Mouse (Mus musculus) frontal cortex, postnatal 36 days (tissue): ENCODE data around the gene Gmppa.
A peak's percentile ranks its signal among the peaks of the same experiment; 100 is the strongest.

Experiments used
- DNase-seq, 2 experiments: peaks; one replicate each; pipeline ENCODE4 v3.0.0; 2022; ENCODE audit warnings: low spot score in 2 of 2

Gmppa gene

DNA sequence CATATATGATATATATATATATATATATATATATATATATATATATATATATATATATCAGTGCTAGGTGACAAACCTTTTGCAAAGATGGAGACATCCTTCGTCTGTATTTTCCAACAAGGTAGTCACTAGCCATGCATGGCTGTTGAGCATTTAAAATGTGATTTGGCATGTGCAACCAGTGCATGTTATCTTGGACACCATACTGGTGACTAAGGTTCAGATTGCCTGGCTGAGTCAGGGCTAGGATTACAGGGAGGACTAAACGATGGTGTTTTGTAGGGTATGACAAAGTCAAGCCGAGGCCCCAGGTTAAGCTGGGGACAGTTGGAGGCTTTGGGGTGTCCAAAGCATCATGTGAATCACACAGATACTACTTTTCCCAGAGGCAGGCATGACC lies 19.7 kb downstream of the Gmppa start:
- DNase-seq, result no peak

DNA sequence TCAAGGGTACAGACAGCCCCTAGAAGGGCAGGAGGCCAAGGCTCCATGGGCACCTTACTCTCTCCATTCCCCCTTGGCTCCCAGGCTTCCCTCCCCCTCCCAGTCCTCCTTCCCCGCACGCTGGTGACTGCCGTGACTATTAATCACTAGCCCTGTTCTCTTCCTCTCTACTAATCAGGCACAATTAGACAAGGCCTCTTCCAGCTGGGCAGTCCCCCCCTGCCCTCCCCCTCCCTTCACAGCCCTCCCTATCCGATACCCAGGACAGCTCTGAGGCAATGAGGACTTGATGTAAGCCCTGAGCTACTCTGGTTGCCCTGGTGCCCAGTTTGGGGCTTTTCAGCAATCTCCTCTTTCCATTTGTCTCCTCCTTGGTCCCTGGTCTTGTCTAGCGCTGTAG lies 20.2 kb downstream of the Gmppa start:
- no peak for DNase-seq

DNA sequence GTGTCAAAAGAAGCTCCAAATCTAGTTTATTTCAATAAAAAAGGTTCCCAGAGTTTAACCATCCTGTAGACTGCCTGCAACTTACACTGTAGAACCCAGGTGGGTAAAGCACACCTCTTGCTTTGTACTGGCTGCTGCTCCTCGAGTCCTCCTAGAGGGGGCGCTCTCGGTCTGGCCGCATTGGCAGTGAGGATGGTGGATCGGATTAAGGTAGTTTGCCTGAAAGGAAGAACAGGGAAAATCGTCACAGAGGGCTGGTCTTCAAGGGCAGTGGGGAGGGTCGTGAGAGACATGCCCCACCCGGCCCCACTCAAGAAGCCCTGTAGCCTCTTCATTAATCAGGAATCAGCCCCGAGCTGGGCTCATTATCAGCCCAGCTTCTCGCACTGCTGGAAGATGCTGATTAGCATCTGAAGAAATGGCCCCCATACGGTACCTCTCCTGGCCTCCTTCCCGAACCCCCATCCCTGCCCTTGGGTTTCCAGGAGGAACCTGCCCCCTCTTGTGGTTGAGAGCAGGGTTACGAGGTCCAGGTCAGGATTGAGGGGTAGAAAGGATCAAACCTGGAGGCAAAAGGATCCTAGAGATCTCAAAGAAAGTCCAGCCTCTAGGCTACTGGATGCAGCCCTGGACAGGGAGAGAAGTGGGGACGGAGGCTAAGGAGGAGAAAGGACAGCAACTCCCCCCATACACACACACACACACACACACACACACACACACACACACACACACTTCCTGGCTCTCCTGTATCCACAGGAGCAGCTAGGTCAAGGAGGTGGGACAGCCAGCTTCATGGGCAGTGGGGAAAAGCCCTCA lies 21.2 kb downstream of the Gmppa start:
- no peak for DNase-seq

DNA sequence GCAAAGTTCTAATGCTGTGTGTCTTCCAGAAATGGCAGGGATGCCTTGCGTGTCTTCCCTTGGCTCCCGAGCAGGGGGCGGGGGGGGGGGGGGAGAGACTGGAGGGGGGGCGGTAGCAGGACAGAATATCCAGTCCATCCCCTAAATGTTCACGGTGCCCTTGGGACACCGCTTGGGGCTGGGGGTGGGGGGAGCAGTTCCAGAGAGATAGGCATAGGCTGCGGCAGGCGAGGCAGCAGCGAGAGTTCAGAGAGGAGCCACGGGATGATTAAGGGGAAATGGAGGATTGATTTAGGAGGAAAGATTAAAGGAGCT lies 21.9 kb downstream of the Gmppa start:
- DNase-seq, result no peak

- peak in 1 of 2 experiments; percentile 65 for DNase-seq
Measured at GRCm38 (mm10) chr1:75458025-75458788, 22.5 kb downstream of the Gmppa start.

DNA sequence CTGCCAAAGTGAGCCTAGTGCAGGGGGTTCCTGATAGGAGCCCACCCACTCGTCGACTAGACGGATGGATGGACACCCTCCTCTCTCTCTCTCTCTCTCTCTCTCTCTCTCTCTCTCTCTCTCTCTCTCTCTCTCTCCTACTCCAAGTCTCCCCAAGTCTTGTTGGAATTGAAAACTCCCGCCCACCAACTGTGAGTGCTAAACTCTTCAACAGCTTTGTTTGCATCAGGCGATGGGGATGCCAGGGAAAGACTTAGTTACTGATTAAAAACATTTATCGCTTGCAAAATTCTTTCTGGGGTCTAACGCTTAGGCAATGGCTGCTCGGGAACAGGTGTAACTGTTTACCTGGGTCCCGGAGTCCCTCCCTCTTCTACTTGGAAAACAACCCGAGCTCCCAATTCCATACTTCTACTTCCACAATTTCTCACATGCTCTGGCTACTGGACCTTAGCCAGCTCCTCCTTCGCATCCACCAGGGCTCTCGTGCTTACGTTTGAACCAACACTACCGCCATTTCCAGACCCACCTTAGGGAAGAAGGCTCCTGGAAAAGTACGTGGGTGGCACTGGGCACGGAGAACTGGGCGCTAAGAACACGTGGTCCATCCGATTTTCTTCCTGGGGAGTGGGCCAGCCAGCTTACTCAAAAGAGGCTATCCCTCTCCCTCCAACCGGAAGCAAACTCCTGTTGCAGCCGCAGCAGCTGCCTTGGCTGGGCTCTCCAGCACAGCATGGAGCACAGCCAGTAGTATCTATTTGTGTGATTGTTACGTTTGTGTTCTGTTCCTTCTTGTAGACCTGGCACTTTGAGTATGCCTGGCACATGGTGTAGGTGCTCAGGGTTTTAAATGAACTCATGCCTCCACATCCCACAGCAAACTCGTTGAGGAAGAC lies 23.3 kb downstream of the Gmppa start:
- DNase-seq, result peak; percentile 74 to 81

GRCm38 (mm10) chr1:75460297-75460696 lies 24.6 kb downstream of the Gmppa start:
- DNase-seq, result no peak

- no peak for DNase-seq
Measured at GRCm38 (mm10) chr1:75462636-75463035, 26.9 kb downstream of the Gmppa start.

GRCm38 (mm10) chr1:75463652-75464204 lies 28.0 kb downstream of the Gmppa start:
- no peak for DNase-seq

DNA sequence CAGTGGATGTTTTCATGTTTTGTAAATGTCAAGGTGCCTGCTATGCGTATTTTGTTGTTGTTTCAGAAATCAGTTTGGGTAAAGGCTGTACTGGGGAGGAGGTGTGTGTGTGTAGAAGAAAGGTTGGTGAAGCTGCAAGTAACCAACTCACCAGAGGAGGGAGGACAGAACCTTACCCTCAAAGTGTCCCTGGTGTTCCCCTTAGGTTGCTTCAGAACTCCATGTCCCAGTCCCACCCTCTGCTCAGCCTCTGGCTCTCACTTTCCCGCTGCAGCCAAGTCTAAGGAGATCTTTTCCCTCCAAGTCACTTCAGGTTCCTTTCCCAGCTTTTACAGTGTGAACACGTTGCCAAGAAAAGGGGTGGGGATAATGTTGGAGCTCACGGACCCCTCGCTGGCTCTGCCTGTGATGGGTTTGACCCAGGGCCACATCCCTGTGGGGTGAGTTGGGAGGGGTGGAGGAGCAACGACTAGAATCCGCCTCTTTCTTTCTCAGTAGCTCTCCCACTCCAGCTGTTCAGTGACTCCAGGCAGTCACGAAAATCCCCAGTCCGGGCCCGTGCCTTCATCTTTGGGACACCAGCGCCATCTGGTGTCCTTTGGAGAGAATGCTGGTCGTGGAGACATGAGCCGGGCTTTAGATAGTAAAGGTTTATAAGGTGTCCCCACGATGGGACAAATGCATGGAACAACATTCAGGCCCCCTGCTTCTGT lies 31.6 kb downstream of the Gmppa start:
- peak; percentile 79 to 88 for DNase-seq

GRCm38 (mm10) chr1:75469287-75469825 lies 33.6 kb downstream of the Gmppa start:
- DNase-seq, result no peak

DNA sequence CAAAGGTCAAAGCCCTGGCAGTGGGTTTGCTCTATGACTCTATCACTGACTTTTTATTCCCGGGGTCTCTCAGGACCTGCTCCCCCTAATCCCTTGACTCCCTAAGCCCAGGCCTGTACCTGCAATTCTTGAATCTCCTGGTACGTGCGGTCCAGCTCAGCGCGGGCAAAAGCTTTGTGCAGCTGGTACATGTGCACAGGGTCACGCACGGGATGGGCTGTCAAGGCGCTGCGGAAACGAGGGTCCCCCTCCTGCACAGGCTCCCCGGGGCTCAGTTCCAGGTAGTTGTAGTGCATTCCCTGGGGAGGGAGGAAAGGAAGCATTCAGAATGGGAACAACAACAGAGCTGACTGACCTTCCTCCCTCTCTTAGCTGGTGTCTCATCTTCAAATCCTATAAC lies 40.7 kb downstream of the Gmppa start:
- no peak for DNase-seq

GRCm38 (mm10) chr1:75477264-75477965 lies 41.7 kb downstream of the Gmppa start:
- peak; percentile 86 to 88 for DNase-seq

- peak in 1 of 2 experiments; percentile 25 for DNase-seq
Measured at GRCm38 (mm10) chr1:75477966-75478290, 42.2 kb downstream of the Gmppa start.

GRCm38 (mm10) chr1:75478497-75478896 lies 42.8 kb downstream of the Gmppa start:
- no peak for DNase-seq

GRCm38 (mm10) chr1:75478916-75479634 lies 43.3 kb downstream of the Gmppa start, which contains the start of the genes Chpf and Tmem198:
Gene Chpf (minus strand): TSS chr1:75479307.
Gene Tmem198 (plus strand): TSS chr1:75479532.
- DNase-seq, result peak; percentile 98

GRCm38 (mm10) chr1:75479635-75479989 lies 43.9 kb downstream of the Gmppa start:
- no peak for DNase-seq

GRCm38 (mm10) chr1:75480036-75480435 lies 44.3 kb downstream of the Gmppa start:
- no peak for DNase-seq

DNA sequence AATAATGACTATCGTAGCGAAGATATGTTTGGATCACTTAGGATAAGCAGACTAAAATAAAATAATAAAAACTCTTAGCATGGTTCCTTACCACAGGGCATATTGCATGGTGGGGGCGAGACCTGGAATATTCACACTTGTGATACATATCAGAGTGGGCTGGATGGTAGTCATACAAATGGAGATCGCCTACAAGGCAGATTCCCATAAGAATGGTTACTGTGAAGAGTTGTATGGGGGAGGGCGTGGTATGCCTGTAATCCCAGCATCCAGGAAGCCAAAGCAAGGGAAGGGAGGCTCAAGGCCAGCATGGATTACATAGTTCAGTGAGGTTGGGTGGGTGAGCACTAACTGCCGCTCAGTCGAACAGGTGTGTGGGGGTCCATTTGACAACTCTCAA lies 45.0 kb downstream of the Gmppa start:
- DNase-seq, result peak in 1 of 2 experiments; percentile 50

GRCm38 (mm10) chr1:75486561-75486960 lies 50.8 kb downstream of the Gmppa start:
- no peak for DNase-seq
